Mouse (Mus musculus) megakaryocyte, embryonic 14.5 days (primary cell): ENCODE measurements around the gene Aaed1. TPM values are rescaled to one million over a fixed set of nuclear protein-coding genes. Genes with fewer than 3 reads are reported as not detected.
A peak's percentile ranks its signal among the peaks of the same experiment; 100 is the strongest.

ENCODE experiments used
- H3K27me3 ChIP-seq: replicated peaks from 2 replicates; pipeline ENCODE3; 2012; ENCODE audit warnings: inconsistent platforms
- H3K36me3 ChIP-seq: replicated peaks from 2 replicates; pipeline ENCODE3; 2012; ENCODE audit warnings: low read length, inconsistent platforms, mixed read lengths
- H3K4me1 ChIP-seq: 2 replicates; pipeline ENCODE4 v1.6.1; 2012; ENCODE audit warnings: inconsistent platforms
- H3K4me3 ChIP-seq: replicated peaks from 2 replicates; pipeline ENCODE3; 2012; ENCODE audit warnings: moderate library complexity, mild to moderate bottlenecking, inconsistent platforms
- H3K9me3 ChIP-seq: 2 replicates; pipeline ENCODE4 v1.6.1; 2012; ENCODE audit warnings: inconsistent platforms
- FLI1 ChIP-seq: IDR thresholded peaks from 2 replicates; pipeline ENCODE4 v1.6.1; 2012; ENCODE audit warnings: low read length, inconsistent platforms, mixed read lengths
- GATA1 ChIP-seq: IDR thresholded peaks from 3 replicates; pipeline ENCODE4 v1.6.1; 2012; ENCODE audit warnings: mixed read lengths, low read length, inconsistent platforms, borderline replicate concordance
- polyA plus RNA-seq: library from polyadenylated mRNA; stranded (reverse); fragments of >175 nt; gene quantifications from 2 replicates; pipeline ENCODE4 v1.2.3, GENCODE M21; 2012; ENCODE audit warnings: low replicate concordance; ENCODE audit not compliant: insufficient read depth

The Aaed1 gene
- polyA plus RNA-seq, 1 experiment = 0.85 TPM

DNA sequence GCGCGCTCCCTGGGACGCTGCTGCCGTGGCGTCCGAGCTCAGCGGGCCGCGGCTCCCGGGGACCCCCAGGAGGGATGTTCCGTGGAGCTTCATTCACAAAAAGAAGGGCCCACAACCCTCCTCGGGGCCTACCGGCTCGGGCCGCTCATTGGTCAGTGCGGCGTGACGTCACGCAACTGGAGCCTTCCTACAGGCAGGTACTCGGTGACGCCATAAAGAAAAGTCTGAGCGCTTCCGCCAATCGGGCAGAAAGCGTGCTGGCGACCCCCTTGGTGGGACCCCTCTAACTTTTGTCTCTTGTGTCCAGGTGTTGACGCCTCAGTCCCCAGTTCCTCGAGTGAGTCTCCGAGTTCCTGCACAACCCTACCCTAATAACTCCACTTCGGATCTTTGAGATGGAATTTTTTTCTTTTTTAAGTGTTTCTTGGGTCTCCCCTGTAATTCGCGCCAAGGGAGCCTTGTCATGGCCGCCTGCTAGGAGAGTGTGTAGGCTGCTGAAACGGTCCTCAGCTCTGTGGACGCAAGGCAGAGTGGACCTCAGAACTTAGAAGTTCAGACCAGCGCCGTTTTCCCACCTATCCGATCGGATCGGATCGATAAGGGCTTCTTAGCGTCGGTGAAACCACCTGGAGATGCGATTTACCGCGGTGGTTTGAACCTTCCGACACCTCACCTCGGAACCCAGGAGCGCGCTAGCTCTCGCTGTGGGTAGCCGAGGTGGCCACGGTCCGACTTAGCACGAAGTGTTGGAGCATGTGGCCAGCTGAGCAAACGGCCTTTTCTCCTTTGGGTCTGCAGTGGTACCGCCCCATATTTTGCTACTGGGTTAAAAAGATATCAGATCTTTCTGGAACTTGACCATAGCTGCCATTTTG lies 37.4 kb downstream of the Aaed1 start, which contains the start of gene Cdc14b:
TSS of gene Cdc14b (minus strand) at position 412 of the 875 bp plus-strand sequence.
- Histone ChIP-seq H3K9me3 (0 out of 2 replicates have a peak, but pooled peaks cover 4% of the 10 kb centered on the region), H3K4me1 (peaks cover 22% of the 10 kb centered on the region), H3K27me3 (peaks cover 66% of the 10 kb centered on the region), H3K4me3 (peak within 1 kb of the TSS; percentile 90), H3K36me3 (no peaks in the 10 kb centered on the region)
- TF ChIP-seq GATA1 (no peak), FLI1 (no peak)

GRCm38 (mm10) chr13:64273891-64274844 lies 38.3 kb downstream of the Aaed1 start:
- Histone ChIP-seq H3K27me3 (peaks cover 62% of the 10 kb centered on the region), H3K9me3 (0 out of 2 replicates have a peak, but pooled peaks cover 4% of the 10 kb centered on the region), H3K4me3 (peak overlapping the region; percentile 90), H3K4me1 (peaks cover 22% of the 10 kb centered on the region), H3K36me3 (no peaks in the 10 kb centered on the region)
- no peak for TF ChIP-seq GATA1
- no peak for TF ChIP-seq FLI1

- Histone ChIP-seq H3K9me3 (0 out of 2 replicates have a peak, but pooled peaks cover 4% of the 10 kb centered on the region), H3K27me3 (peaks cover 65% of the 10 kb centered on the region), H3K36me3 (no peaks in the 10 kb centered on the region), H3K4me1 (peaks cover 22% of the 10 kb centered on the region), H3K4me3 (no peak overlapping the region)
- no peak for TF ChIP-seq GATA1
- TF ChIP-seq FLI1 = no peak
These were observed 39.2 kb downstream of the Aaed1 start for GRCm38 (mm10) chr13:64273352-64273751.

DNA sequence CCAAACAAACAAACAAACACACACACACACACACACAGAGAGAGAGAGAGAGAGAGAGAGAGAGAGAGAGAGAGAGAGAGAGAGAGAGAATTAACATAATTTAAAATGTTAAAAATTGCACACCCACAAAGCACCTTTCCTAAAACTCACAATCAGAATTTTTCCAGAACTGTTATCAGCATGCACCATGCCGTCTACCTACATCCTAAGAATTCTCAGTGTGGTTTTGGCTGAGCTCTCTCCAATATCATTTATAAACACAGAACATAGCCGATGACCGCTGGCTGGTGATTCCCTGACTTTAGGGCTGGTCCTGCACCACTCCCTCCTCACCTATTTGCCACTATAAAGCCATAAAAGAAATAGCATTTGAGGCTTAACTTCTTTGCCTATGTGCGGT lies 44.1 kb downstream of the Aaed1 start:
- Histone ChIP-seq H3K9me3 (no peaks in the 10 kb centered on the region), H3K4me3 (no peak overlapping the region), H3K36me3 (no peaks in the 10 kb centered on the region), H3K4me1 (no peaks in the 10 kb centered on the region), H3K27me3 (peaks cover 29% of the 10 kb centered on the region)
- no peak for TF ChIP-seq GATA1
- TF ChIP-seq FLI1 = no peak

- Histone ChIP-seq H3K27me3 (peaks cover 20% of the 10 kb centered on the region), H3K9me3 (no peaks in the 10 kb centered on the region), H3K4me3 (no peak overlapping the region), H3K4me1 (no peaks in the 10 kb centered on the region), H3K36me3 (no peaks in the 10 kb centered on the region)
- TF ChIP-seq FLI1 (no peak), GATA1 (no peak)
These were observed 45.4 kb downstream of the Aaed1 start for GRCm38 (mm10) chr13:64267151-64267550.

GRCm38 (mm10) chr13:64264586-64264985 lies 47.9 kb downstream of the Aaed1 start:
- Histone ChIP-seq H3K27me3 (peaks cover 6% of the 10 kb centered on the region), H3K9me3 (no peaks in the 10 kb centered on the region), H3K4me1 (no peaks in the 10 kb centered on the region), H3K4me3 (no peak overlapping the region), H3K36me3 (no peaks in the 10 kb centered on the region)
- TF ChIP-seq FLI1 (no peak), GATA1 (no peak)

DNA sequence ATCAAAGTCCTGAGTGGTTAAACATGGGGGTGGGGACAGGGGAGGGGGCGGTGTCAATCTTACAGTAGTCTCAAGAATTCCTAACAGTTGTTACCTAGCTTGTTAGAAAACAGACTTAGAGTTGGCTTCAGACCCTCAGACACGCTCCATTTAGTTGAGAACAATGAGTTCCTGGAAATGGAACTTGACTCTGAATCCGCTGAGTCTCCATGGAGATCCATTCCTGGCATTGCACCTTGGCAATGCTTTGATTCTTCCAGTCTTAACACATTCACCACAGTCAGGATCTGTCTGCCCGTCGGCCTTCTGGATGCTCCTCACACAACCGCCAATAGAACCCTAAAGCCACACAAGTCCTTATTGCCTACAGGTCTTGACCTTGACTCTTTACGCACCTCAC lies 52.6 kb downstream of the Aaed1 start:
- Histone ChIP-seq H3K4me1 (no peaks in the 10 kb centered on the region), H3K4me3 (no peak overlapping the region), H3K27me3 (peaks cover 2% of the 10 kb centered on the region), H3K9me3 (no peaks in the 10 kb centered on the region), H3K36me3 (no peaks in the 10 kb centered on the region)
- TF ChIP-seq GATA1 (no peak), FLI1 (no peak)

GRCm38 (mm10) chr13:64258516-64258821 lies 54.0 kb downstream of the Aaed1 start:
- H3K27me3 ChIP-seq = peaks cover 2% of the 10 kb centered on the region
- H3K4me1 ChIP-seq = no peaks in the 10 kb centered on the region
- TF ChIP-seq FLI1 = no peak
- TF ChIP-seq GATA1 = no peak
- no peak overlapping the region for H3K4me3 ChIP-seq
- no peaks in the 10 kb centered on the region for H3K36me3 ChIP-seq
- no peaks in the 10 kb centered on the region for H3K9me3 ChIP-seq

GRCm38 (mm10) chr13:64257814-64258515 lies 54.5 kb downstream of the Aaed1 start:
- H3K27me3 ChIP-seq = peaks cover 2% of the 10 kb centered on the region
- H3K36me3 ChIP-seq = no peaks in the 10 kb centered on the region
- no peak overlapping the region for H3K4me3 ChIP-seq
- no peaks in the 10 kb centered on the region for H3K4me1 ChIP-seq
- TF ChIP-seq GATA1 (no peak), FLI1 (no peak)
- H3K9me3 ChIP-seq = no peaks in the 10 kb centered on the region
